Mouse (Mus musculus): ENCODE measurements around the gene Acadvl. TPM values are rescaled to one million over a fixed set of nuclear protein-coding genes. Genes with fewer than 3 reads are reported as not detected.

Acadvl gene
- total and polyA plus RNA-seq, 3 experiments, result 92.5 to 123 TPM; not detected in 1

- Histone ChIP-seq H3K9me3 (replicated peaks; ENCODE audit: insufficient read depth, low read length) (no peaks in the 10 kb centered on the region), H3K4me1 (ENCODE audit: control insufficient read depth in 1 of 2, insufficient read depth in 2 of 2, low read length in 2 of 2) (peaks cover 4 to 6% of the 10 kb centered on the region in 2 experiments; a peak in 3 of 4 replicates), H3K4me3 (ENCODE audit: control insufficient read depth in 1 of 2, insufficient read depth in 1 of 2, low read depth in 2 of 2, low read length in 2 of 2) (no peak overlapping the region), H3K27me3 (ENCODE audit: control insufficient read depth in 1 of 2, insufficient read depth in 2 of 2, low read length in 2 of 2) (no peaks in the 10 kb centered on the region), H3K36me3 (ENCODE audit: control insufficient read depth in 1 of 2, insufficient read depth in 2 of 2, low read length in 2 of 2) (peaks cover 4 to 7% of the 10 kb centered on the region in 2 experiments), H3K79me2 (ENCODE audit: control insufficient read depth, insufficient read depth, low read length, poor library complexity) (peaks cover 3% of the 10 kb centered on the region; the same call in 1 of the 2 replicates), H3K27ac (ENCODE audit: control insufficient read depth, low read depth, low read length) (no peak overlapping the region), H3K9ac (ENCODE audit: control insufficient read depth, low read depth, low read length, poor library complexity, severe bottlenecking) (no peak overlapping the region)
- TF ChIP-seq E2F4 (IDR thresholded peaks at IDR 0.05; ENCODE audit: borderline replicate concordance, low read depth, low read length) (no peak), SIN3A (IDR thresholded peaks at IDR 0.05; ENCODE audit: low read length) (no peak), POLR2AphosphoS2 (IDR thresholded peaks at IDR 0.05; ENCODE audit: low read length) (no peak), POLR2AphosphoS5 (IDR thresholded peaks at IDR 0.05; ENCODE audit: borderline replicate concordance, low read depth, low read length) (no peak), SMC3 (IDR thresholded peaks at IDR 0.05; ENCODE audit: low read depth, low read length) (no peak)
- no peak for DNase-seq (ENCODE audit: low read depth, low spot score)
These were observed 4.2 kb downstream of the Acadvl start for GRCm38 (mm10) chr11:70010961-70011360.

DNA sequence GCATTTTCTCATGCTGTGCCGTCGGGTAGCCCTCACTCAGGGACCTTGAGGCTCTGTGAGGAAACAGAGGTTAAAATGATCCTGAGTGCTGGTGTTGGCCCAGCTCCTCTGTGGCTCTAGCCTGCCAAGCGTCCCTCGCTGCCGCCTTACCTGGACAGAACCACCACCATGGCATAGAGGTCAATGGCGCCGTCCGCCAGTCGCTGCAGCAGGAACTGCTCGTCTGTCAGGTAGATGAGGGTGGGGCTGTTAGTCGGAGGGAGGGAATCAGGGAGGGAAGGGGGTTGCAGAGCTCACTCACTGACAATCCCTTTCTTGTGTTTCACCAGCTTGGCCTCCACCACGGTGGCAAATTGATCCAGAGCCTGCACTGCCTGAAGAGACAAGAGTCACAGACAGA is 4.7 kb downstream of the Acadvl start:
- Histone ChIP-seq H3K27me3 (ENCODE audit: control insufficient read depth in 1 of 2, insufficient read depth in 2 of 2, low read length in 2 of 2) (no peaks in the 10 kb centered on the region), H3K4me3 (ENCODE audit: control insufficient read depth in 1 of 2, insufficient read depth in 1 of 2, low read depth in 2 of 2, low read length in 2 of 2) (no peak overlapping the region), H3K9ac (ENCODE audit: control insufficient read depth, low read depth, low read length, poor library complexity, severe bottlenecking) (no peak overlapping the region), H3K27ac (ENCODE audit: control insufficient read depth, low read depth, low read length) (no peak overlapping the region), H3K36me3 (ENCODE audit: control insufficient read depth in 1 of 2, insufficient read depth in 2 of 2, low read length in 2 of 2) (peaks cover 4 to 5% of the 10 kb centered on the region in 2 experiments), H3K4me1 (ENCODE audit: control insufficient read depth in 1 of 2, insufficient read depth in 2 of 2, low read length in 2 of 2) (peaks cover 2 to 4% of the 10 kb centered on the region in 2 experiments; a peak in 3 of 4 replicates), H3K9me3 (replicated peaks; ENCODE audit: insufficient read depth, low read length) (no peaks in the 10 kb centered on the region), H3K79me2 (ENCODE audit: control insufficient read depth, insufficient read depth, low read length, poor library complexity) (peaks cover 3% of the 10 kb centered on the region; the same call in 1 of the 2 replicates)
- TF ChIP-seq POLR2A (IDR thresholded peaks at IDR 0.05; ENCODE audit: control insufficient read depth in 1 of 2, insufficient read depth in 1 of 2, low read depth in 1 of 2, low read length in 2 of 2, poor library complexity in 1 of 2), result no peak
- TF ChIP-seq MYB (IDR thresholded peaks at IDR 0.05; ENCODE audit: low read depth, low read length), result no peak
- no peak for TF ChIP-seq MXI1 (IDR thresholded peaks at IDR 0.05; ENCODE audit: low read depth, low read length)
- no peak for TF ChIP-seq RAD21 (IDR thresholded peaks at IDR 0.05; ENCODE audit: low read depth, low read length)
- TF ChIP-seq KAT2A (conservative IDR thresholded peaks at IDR 0.05; ENCODE audit: low read depth, low read length), result no peak
- TF ChIP-seq POLR2AphosphoS5 (IDR thresholded peaks at IDR 0.05; ENCODE audit: borderline replicate concordance, low read depth, low read length), result no peak
- TF ChIP-seq MAX (IDR thresholded peaks at IDR 0.05; ENCODE audit: low read length), result no peak
- TF ChIP-seq MEF2A (IDR thresholded peaks at IDR 0.05; ENCODE audit: extremely low read depth, insufficient replicate concordance, low read depth, low read length, poor library complexity, severe bottlenecking), result no peak
- no peak for TF ChIP-seq CTCF (IDR thresholded peaks at IDR 0.05 in 2 of 3, conservative IDR thresholded peaks at IDR 0.05 in 1 of 3; ENCODE audit: control insufficient read depth in 1 of 3, insufficient read depth in 1 of 3, low read depth in 2 of 3, low read length in 3 of 3, poor library complexity in 1 of 3, severe bottlenecking in 1 of 3)
- no peak for TF ChIP-seq TCF12 (IDR thresholded peaks at IDR 0.05; ENCODE audit: low read depth, low read length)
- no peak for TF ChIP-seq RCOR1 (IDR thresholded peaks at IDR 0.05; ENCODE audit: low read depth, low read length)
- no peak for TF ChIP-seq MAFK (IDR thresholded peaks at IDR 0.05; ENCODE audit: borderline replicate concordance, low read depth, low read length)
- no peak for TF ChIP-seq ZKSCAN1 (IDR thresholded peaks at IDR 0.05; ENCODE audit: low read depth, low read length)
- no peak for TF ChIP-seq USF2 (IDR thresholded peaks at IDR 0.05; ENCODE audit: borderline replicate concordance in 1 of 2, insufficient read depth in 1 of 2, low read depth in 1 of 2, low read length in 2 of 2)
- no peak for DNase-seq (ENCODE audit: low read depth, low spot score)
